Mouse (Mus musculus) embryonic facial prominence, embryonic 11.5 days (tissue): ENCODE measurements around the gene Arap1. TPM values are rescaled to one million over a fixed set of nuclear protein-coding genes. Genes with fewer than 3 reads are reported as not detected.
A peak's percentile ranks its signal among the peaks of the same experiment; 100 is the strongest.

Source experiments
- ATAC-seq: fragments of 200-750 bp; cut with Nextera tagmentation; replicated peaks from 2 replicates; pipeline ENCODE4 v1.8.0; 2017; ENCODE audit warnings: low read depth; ENCODE audit not compliant: insufficient number of reproducible peaks, low FRiP score, low TSS enrichment
- DNase-seq: peaks from one replicate; pipeline ENCODE4 v3.0.0-alpha.2; 2015; ENCODE audit warnings: low spot score
- H3K27ac ChIP-seq: fragments of 300-500 bp; sonication (generic); replicated peaks from 2 replicates; pipeline ENCODE4 v1.5.1; 2014; ENCODE audit warnings: mild to moderate bottlenecking, low read depth, low read length, control low read depth
- H3K27me3 ChIP-seq: fragments of 300-500 bp; sonication (generic); 2 replicates; pipeline ENCODE4 v1.6.1; 2014; ENCODE audit warnings: mild to moderate bottlenecking, low read length, moderate library complexity, mixed read lengths; ENCODE audit not compliant: control insufficient read depth, insufficient read depth
- H3K36me3 ChIP-seq: fragments of 300-500 bp; sonication (generic); replicated peaks from 2 replicates; pipeline ENCODE4 v1.6.1; 2014; ENCODE audit warnings: low read depth, mild to moderate bottlenecking, low read length, moderate library complexity, mixed read lengths; ENCODE audit not compliant: control insufficient read depth, insufficient read depth
- H3K4me1 ChIP-seq: fragments of 300-500 bp; sonication (generic); 2 replicates; pipeline ENCODE4 v1.6.1; 2014; ENCODE audit warnings: low read length, mixed read lengths; ENCODE audit not compliant: control insufficient read depth, insufficient read depth
- H3K4me2 ChIP-seq: fragments of 300-500 bp; sonication (generic); 2 replicates; pipeline ENCODE4 v1.6.1; 2014; ENCODE audit warnings: low read depth, mild to moderate bottlenecking, control low read depth, low read length, moderate library complexity
- H3K4me3 ChIP-seq: fragments of 300-500 bp; sonication (generic); 2 replicates; pipeline ENCODE4 v1.5.1; 2014; ENCODE audit warnings: low read depth, low read length, control low read depth
- H3K9ac ChIP-seq: fragments of 300-500 bp; sonication (generic); replicated peaks from 2 replicates; pipeline ENCODE4 v1.6.1; 2014; ENCODE audit warnings: mild to moderate bottlenecking, control low read depth, low read length
- H3K9me3 ChIP-seq: fragments of 300-500 bp; sonication (generic); replicated peaks from 2 replicates; pipeline ENCODE4 v1.6.1; 2016; ENCODE audit warnings: mild to moderate bottlenecking, low read length, inconsistent platforms, mixed read lengths; ENCODE audit not compliant: control insufficient read depth
- WGBS: fragments of 180-500 bp; shearing (Covaris S2); extraction: QIAGEN DNeasy Blood & Tissue Kit; methylation state at CpG from one replicate; pipeline ENCODE4 v1.1.7; 2014; 5-methylcytosine and 5-hydroxymethylcytosine counted together
- polyA plus RNA-seq: library from polyadenylated mRNA; unstranded; fragments of >200 nt; fragmentation: Nextera tagmentation; extraction: Ambion mirVana; gene quantifications from 2 replicates; pipeline ENCODE4 v1.2.1, GENCODE M21; 2014

Gene Arap1
- polyA plus RNA-seq, 1 experiment from 2014 or later, result 13.5 TPM

DNA sequence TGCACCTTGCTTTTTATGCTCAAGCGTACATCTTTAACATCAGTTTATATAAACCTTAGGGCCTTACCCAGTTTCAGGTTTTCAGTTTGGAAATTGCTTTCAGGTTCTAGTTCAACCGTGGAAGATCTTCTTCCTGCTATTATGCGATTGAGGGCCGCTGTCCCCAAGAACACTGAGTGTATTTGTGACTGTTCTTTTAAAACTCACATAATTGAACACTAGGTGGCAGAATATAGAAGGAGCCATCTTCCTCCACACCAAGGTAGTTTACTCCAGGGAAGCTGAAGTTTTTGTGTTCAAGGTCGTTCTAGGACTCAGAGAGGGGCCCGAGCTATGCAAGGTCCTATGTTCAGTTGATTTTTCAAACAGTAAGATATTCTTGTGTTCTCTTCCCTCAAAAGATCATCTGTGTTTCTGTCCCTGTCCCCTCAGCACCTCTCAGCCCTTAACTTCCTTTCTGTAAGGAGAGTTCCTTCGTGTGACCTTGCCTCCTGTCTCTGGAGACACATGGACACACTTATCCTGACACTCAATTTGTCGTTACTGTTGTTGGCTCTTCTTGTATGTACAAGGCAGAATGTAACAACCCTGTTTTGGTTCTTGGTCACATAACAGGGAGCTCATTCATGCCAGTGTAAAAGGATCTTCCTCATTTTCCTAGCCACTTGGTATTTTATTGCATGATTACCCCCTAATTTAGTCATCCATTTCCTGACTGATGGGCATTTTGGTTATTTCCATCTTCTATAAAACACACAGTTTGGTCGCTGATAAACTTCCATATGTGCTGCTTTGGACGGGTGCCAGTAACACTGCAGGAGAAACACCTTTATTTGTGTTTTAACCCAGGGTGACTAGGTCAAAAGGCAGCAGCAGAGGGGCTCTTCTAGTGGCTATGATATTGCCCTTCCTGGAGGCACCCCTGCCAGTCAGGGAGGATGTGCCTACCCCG, 20.3 kb downstream of the Arap1 start:
- Histone ChIP-seq H3K4me2 (no peak overlapping the region), H3K9ac (no peak overlapping the region), H3K9me3 (no peaks in the 10 kb centered on the region), H3K27me3 (no peaks in the 10 kb centered on the region), H3K4me3 (no peak overlapping the region), H3K36me3 (no peaks in the 10 kb centered on the region), H3K27ac (no peak overlapping the region), H3K4me1 (no peaks in the 10 kb centered on the region)
- 57% methylated on average over 11 of the region's 11 CpGs for WGBS
- ATAC-seq (no peak), DNase-seq (peak; percentile 35)

DNA sequence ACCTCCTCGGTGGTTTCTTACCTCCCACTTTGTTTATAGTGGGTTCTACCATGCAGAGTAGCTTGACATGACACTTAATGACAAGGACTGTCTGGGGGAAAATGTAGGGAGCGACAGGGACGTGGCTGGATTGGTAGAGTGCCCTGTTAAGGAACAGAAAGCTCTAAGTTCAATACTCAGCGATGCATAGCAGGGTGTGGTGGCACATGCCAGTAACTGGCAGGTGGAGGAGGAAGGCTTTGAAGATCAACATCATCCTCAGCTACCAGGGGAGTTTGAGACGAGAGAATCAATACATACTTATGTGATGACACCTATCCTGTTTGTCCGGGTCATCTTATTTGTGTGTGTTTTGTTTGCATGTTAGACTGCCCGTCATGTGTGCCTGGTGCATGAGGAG, 21.8 kb downstream of the Arap1 start:
- WGBS, result 75% methylated on average over 7 of the region's 7 CpGs
- Histone ChIP-seq H3K4me3 (no peak overlapping the region), H3K27me3 (no peaks in the 10 kb centered on the region), H3K4me2 (no peak overlapping the region), H3K27ac (no peak overlapping the region), H3K9me3 (no peaks in the 10 kb centered on the region), H3K9ac (no peak overlapping the region), H3K4me1 (no peaks in the 10 kb centered on the region), H3K36me3 (no peaks in the 10 kb centered on the region)
- DNase-seq (no peak), ATAC-seq (no peak)

DNA sequence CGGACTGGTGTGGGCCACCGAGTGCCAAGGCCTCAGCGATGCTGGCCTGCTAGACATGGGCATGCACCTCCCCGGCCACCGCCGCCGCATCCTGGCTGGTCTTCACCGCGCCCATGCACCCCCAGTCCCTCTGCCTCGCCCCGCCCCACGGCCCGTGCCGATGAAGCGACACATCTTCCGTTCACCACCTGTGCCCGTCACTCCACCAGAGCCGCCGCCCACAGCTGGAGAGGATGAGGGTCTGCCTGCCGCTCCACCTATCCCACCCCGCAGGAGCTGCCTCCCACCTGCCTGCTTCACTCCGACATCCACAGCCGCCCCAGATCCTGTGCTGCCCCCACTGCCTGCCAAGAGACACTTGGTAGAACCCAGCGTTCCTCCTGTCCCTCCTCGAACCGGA, 25.2 kb downstream of the Arap1 start:
- 78% methylated on average over 26 of the region's 26 CpGs for WGBS
- H3K27ac ChIP-seq, result no peak overlapping the region
- H3K4me2 ChIP-seq, result no peak overlapping the region
- no peaks in the 10 kb centered on the region for H3K9me3 ChIP-seq
- no peak overlapping the region for H3K9ac ChIP-seq
- no peak for ATAC-seq
- DNase-seq, result no peak
- no peaks in the 10 kb centered on the region for H3K27me3 ChIP-seq
- H3K36me3 ChIP-seq, result no peaks in the 10 kb centered on the region
- H3K4me1 ChIP-seq, result no peaks in the 10 kb centered on the region
- no peak overlapping the region for H3K4me3 ChIP-seq

DNA sequence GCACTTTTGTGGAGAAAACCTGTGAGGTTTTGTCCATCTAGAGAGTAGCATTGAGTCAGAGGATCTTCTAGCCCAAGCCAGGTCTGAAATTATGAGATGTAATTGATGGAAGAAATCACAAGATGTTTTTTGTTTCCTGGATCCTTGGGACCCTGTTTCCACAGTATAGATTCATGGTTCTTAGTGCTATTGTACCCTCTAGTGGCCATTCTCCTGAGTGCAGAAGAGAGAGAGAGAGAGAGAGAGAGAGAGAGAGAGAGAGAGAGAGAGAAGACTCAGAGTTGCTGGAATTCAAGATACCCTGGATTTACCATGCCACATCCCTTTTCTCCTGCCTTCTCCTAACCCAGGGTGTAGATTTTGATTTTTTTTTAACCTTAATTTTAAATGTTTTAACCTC, 26.3 kb downstream of the Arap1 start:
- H3K4me3 ChIP-seq, result no peak overlapping the region
- 0 out of 2 replicates have a peak, but pooled peaks cover 2% of the 10 kb centered on the region for H3K4me1 ChIP-seq
- no peaks in the 10 kb centered on the region for H3K9me3 ChIP-seq
- H3K9ac ChIP-seq, result no peak overlapping the region
- H3K4me2 ChIP-seq, result no peak overlapping the region
- ATAC-seq (no peak), DNase-seq (peak; percentile 76)
- no peak overlapping the region for H3K27ac ChIP-seq
- no peaks in the 10 kb centered on the region for H3K27me3 ChIP-seq
- H3K36me3 ChIP-seq, result no peaks in the 10 kb centered on the region

DNA sequence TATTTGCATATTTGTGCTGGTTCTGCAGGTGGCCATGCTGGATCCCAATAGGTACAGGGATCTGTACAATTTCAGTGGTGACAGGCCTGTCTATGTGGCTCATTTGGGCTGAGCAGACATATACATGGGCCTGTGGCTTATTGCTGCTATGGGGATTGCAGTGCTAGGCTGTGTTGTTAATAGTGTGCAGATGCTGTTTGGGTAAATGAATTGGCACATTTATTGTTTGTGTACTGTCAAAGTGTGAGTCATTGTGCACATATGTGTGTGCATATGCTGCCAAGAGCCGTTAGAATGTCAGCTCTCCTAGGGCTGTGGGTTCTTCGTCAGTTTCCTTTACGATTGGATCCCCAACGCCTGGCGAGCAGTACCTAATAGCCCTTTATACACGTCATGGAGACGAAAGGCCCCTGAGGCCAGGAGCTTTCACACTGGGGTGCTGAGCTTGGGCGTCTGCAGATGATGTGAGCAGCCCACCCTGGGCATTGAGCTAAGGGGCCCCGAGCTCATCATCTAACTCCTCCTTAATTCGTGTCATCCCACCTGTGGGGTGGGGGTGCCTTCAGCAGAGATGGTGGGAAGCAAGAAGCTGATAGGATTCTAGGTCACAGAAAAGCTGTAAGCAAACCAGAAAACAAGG, 29.0 kb downstream of the Arap1 start:
- Histone ChIP-seq H3K27me3 (no peaks in the 10 kb centered on the region), H3K36me3 (no peaks in the 10 kb centered on the region), H3K4me1 (0 out of 2 replicates have a peak, but pooled peaks cover 2% of the 10 kb centered on the region), H3K4me3 (no peak overlapping the region), H3K27ac (no peak overlapping the region), H3K9me3 (no peaks in the 10 kb centered on the region), H3K4me2 (no peak overlapping the region), H3K9ac (no peak overlapping the region)
- ATAC-seq, result no peak
- WGBS, result 71% methylated on average over 10 of the region's 10 CpGs
- DNase-seq, result no peak

DNA sequence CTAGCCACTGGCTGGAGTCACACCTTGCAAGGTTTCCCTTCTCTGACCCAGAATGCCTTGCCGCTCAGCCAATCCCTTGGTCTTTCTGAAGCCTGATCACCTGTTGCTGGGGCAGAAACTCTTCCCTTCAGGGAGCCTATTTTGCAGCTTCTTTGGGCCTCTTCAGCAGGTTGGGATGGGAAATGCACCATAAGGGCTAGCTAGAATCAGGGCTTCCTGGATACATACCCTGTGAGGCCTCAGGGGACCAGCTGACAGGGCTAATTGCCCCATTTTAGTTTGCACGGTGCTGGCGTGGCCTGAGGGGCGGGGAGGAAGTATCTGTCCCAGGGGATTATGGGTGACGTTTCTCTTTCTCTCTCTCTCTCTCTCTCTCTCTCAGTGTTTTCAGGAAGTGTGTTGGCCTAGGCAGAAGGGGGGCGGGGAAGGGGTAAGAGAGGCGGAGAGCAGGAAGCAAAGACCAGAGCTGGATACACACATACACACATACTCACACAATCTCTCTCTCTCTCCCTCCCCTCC, 29.9 kb downstream of the Arap1 start:
- ATAC-seq (peak; percentile 36), DNase-seq (peak; percentile 56)
- Histone ChIP-seq H3K4me3 (no peak overlapping the region), H3K9me3 (no peaks in the 10 kb centered on the region), H3K27me3 (no peaks in the 10 kb centered on the region), H3K27ac (no peak overlapping the region), H3K4me1 (0 out of 2 replicates have a peak, but pooled peaks cover 2% of the 10 kb centered on the region), H3K36me3 (no peaks in the 10 kb centered on the region), H3K4me2 (peak overlapping the region; percentile 16; the same call in 1 of the 2 replicates), H3K9ac (peak overlapping the region; percentile 14; the same call in 1 of the 2 replicates)
- WGBS, result 25% methylated on average over 7 of the region's 7 CpGs

DNA sequence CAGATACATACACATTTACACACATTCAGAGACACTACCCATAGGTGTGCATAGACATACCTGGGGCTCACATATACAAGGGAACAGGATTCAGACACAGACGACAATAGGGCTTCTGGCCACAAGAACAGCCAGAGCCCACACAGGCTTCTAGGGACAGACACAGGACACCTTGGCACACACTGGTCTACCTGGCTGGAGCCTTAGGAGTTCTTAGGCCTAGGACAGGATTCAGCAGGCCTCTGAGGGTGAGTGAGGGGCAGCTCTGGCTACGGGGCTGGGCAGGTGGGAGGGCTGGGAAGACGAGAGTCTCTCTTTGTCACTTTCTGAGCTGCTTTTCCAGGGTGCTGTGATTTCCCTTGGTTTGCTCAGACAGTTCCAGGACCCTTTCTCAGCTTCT, 30.4 kb downstream of the Arap1 start:
- H3K4me1 ChIP-seq, result 0 out of 2 replicates have a peak, but pooled peaks cover 2% of the 10 kb centered on the region
- no peak overlapping the region for H3K4me3 ChIP-seq
- ATAC-seq, result no peak
- H3K27ac ChIP-seq, result no peak overlapping the region
- H3K27me3 ChIP-seq, result no peaks in the 10 kb centered on the region
- 63% methylated on average over 3 of the region's 3 CpGs for WGBS
- peak overlapping the region; percentile 16; the same call in 1 of the 2 replicates for H3K4me2 ChIP-seq
- H3K9ac ChIP-seq, result peak overlapping the region; percentile 14; the same call in 1 of the 2 replicates
- no peaks in the 10 kb centered on the region for H3K9me3 ChIP-seq
- no peak for DNase-seq
- no peaks in the 10 kb centered on the region for H3K36me3 ChIP-seq
